Mouse (Mus musculus): ENCODE data around the gene Cdk6.

DNA sequence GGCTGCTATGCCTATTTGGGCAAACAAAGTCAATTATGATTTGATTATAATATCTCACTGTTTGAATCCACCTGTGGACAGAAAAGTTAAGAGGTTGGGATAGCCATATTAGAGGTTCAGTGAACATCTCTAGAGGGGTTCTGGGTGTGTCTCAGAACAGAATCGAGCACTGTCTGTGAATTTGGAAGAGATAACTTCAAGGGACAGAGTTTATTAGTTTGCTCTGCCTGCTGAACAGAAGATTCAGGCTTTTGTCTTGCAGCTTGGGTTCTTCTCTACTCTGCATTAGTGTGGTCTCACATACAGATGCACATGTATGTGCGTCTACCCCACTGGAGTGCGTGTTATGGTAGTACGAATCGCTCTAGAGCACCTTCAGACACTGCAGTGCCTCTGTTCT is 20.0 kb downstream of the Cdk6 start:
- TF ChIP-seq CTCF (IDR thresholded peaks at IDR 0.05; ENCODE audit: borderline replicate concordance, extremely low read depth, insufficient read depth, insufficient read length) = no peak
- TF ChIP-seq POLR2A (IDR thresholded peaks at IDR 0.05; ENCODE audit: borderline replicate concordance, extremely low read depth, insufficient read depth, insufficient read length, poor library complexity, severe bottlenecking) = no peak
